Mouse (Mus musculus): Measurements from ENCODE around the gene Adgrf1.

DNA sequence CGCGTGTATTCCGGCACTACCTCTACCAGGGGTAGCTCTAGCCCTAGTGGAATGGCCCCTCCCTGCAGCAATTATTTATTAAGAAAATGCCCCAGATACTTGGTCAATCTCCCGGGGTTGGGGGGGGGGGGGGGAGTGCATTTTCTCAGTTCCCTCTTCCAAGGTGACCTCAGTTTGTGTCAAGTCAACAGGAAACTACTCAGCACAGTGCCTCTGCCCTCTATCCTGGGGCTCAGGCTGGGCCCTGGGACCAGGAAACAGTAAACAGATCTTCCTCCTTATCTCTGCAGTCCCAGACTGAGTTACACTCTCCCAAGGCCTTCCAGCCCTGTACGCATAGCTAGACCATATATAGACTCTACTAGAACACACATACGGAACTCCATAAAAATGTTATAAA lies 57.7 kb downstream of the Adgrf1 start:
- TF ChIP-seq CTCF (IDR thresholded peaks at IDR 0.05; ENCODE audit: low read depth) (no peak), EP300 (IDR thresholded peaks at IDR 0.05; ENCODE audit: low read depth) (peak; percentile 60)
